Mouse (Mus musculus) CH12.LX (cell line): ENCODE results near the gene Ms4a1.

Source experiments
- CTCF ChIP-seq, 2 experiments: IDR thresholded peaks in 1 of 2; conservative IDR thresholded peaks in 1 of 2; 2 replicates each; pipeline ENCODE4 v1.5.1; 2011 to 2012; ENCODE audit warnings: low read depth in 2 of 2, low read length in 2 of 2, improper control_type of control experiment in 1 of 2, inconsistent platforms in 1 of 2, mild to moderate bottlenecking in 1 of 2, moderate library complexity in 1 of 2
- E2F4 ChIP-seq: IDR thresholded peaks from 2 replicates; pipeline ENCODE4 v1.6.1; 2011; ENCODE audit warnings: low read depth, low read length, improper control_type of control experiment; ENCODE audit not compliant: insufficient replicate concordance
- ELF1 ChIP-seq: IDR thresholded peaks from 2 replicates; pipeline ENCODE4 v1.6.1; 2014; ENCODE audit warnings: low read depth, mild to moderate bottlenecking, inconsistent platforms, low read length, improper control_type of control experiment
- EP300 ChIP-seq: IDR thresholded peaks from 2 replicates; pipeline ENCODE4 v1.6.1; 2011; ENCODE audit warnings: low read length, improper control_type of control experiment
- IRF4 ChIP-seq: IDR thresholded peaks from 2 replicates; pipeline ENCODE4 v1.6.1; 2014; ENCODE audit warnings: low read depth, mild to moderate bottlenecking, inconsistent platforms, low read length, improper control_type of control experiment
- MAX ChIP-seq: IDR thresholded peaks from 2 replicates; pipeline ENCODE4 v1.6.1; 2011; ENCODE audit warnings: low read length, improper control_type of control experiment
- MAZ ChIP-seq: IDR thresholded peaks from 2 replicates; pipeline ENCODE4 v1.6.1; 2012; ENCODE audit warnings: low read depth, mild to moderate bottlenecking, inconsistent platforms, low read length, improper control_type of control experiment, moderate library complexity
- MXI1 ChIP-seq: IDR thresholded peaks from 2 replicates; pipeline ENCODE4 v1.6.1; 2011; ENCODE audit warnings: mild to moderate bottlenecking, low read depth, low read length, improper control_type of control experiment
- NRF1 ChIP-seq: IDR thresholded peaks from 2 replicates; pipeline ENCODE4 v1.6.1; 2014; ENCODE audit warnings: low read depth, mild to moderate bottlenecking, inconsistent platforms, low read length, improper control_type of control experiment, moderate library complexity
- POLR2A ChIP-seq: IDR thresholded peaks from 2 replicates; pipeline ENCODE4 v1.6.1; 2011; ENCODE audit warnings: low read depth, mild to moderate bottlenecking, improper control_type of control experiment, low read length
- USF2 ChIP-seq: conservative IDR thresholded peaks from 2 replicates; pipeline ENCODE4 v1.6.1; 2011; ENCODE audit warnings: low read depth, low read length, improper control_type of control experiment
- ZKSCAN1 ChIP-seq: IDR thresholded peaks from 2 replicates; pipeline ENCODE4 v1.6.1; 2012; ENCODE audit warnings: low read depth, inconsistent platforms, low read length, improper control_type of control experiment, borderline replicate concordance

DNA sequence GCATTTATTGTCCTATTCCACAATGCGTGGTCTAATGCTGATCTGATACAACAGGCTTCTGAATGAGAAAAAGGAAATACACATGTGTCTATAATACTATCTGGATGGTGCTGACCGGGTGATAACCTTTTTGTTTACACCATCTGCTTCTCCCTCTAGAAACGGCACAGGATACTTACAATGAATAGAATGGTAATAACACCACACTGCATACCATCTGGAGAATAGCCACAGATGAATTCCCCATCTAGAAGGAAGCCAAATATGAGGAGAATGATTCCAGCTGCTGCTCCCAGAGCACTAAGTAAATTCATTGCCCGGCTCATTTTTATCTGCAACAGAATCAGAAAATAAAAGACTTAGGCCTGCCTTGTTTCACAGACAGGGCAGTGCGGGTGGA is 10.4 kb upstream of the Ms4a1 start:
- TF ChIP-seq ZKSCAN1, result no peak
- no peak for TF ChIP-seq POLR2A
- no peak for TF ChIP-seq ELF1
- no peak for TF ChIP-seq NRF1
- no peak for TF ChIP-seq CTCF (conservative IDR thresholded peaks at IDR 0.05 in 1 of 2, IDR thresholded peaks at IDR 0.05 in 1 of 2; ENCODE audit: low read depth in 2 of 2, low read length in 2 of 2)
- no peak for TF ChIP-seq IRF4
- TF ChIP-seq MXI1, result no peak
- TF ChIP-seq USF2, result no peak
- no peak for TF ChIP-seq MAZ
- TF ChIP-seq E2F4, result no peak
- no peak for TF ChIP-seq MAX
- TF ChIP-seq EP300, result no peak
